Mouse (Mus musculus): ENCODE results near the gene Olfr1018.

DNA sequence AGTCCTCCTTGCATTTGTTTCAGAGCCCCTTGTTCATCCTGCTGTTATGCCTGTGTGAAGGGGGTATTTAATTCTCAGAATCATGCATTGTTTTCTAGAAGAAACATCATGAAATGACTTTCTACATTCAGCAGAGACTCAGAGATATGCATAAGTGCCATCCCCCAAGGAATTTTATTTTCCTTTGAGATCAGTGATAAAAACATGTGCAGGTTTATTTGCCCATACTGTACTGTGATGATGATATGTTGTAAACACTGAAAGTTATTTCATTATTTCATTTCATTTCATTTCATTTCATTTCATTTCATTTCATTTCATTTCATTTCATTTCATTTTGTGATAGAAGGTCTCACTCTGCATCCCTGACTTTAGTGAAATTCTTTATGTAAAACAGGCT lies 27.1 kb downstream of the Olfr1018 start, which contains the start of gene Olfr1019:
- TF ChIP-seq CTCF (IDR thresholded peaks at IDR 0.05 in 2 of 3, conservative IDR thresholded peaks at IDR 0.05 in 1 of 3; ENCODE audit: control insufficient read depth in 1 of 3, insufficient read depth in 1 of 3, low read depth in 2 of 3, low read length in 3 of 3, poor library complexity in 1 of 3, severe bottlenecking in 1 of 3): no peak
- no peak for TF ChIP-seq NELFE (IDR thresholded peaks at IDR 0.05; ENCODE audit: low read depth, low read length)
- no peak for TF ChIP-seq GATA1 (IDR thresholded peaks at IDR 0.05; ENCODE audit: low read depth, low read length)
- TF ChIP-seq ZNF384 (IDR thresholded peaks at IDR 0.05; ENCODE audit: low read depth, low read length): no peak
- TF ChIP-seq RCOR1 (IDR thresholded peaks at IDR 0.05; ENCODE audit: low read depth, low read length): no peak

All from MEL (cell line).